Mouse (Mus musculus): ENCODE measurements at regions not wholly inside any gene's neighbourhood (a gene's known extent, or its start where the extent isn't known, plus 50 kb on each side); places are given as distances from the start of the nearest gene placed in this dataset.
A peak's percentile ranks its signal among the peaks of the same experiment; 100 is the strongest.

DNA sequence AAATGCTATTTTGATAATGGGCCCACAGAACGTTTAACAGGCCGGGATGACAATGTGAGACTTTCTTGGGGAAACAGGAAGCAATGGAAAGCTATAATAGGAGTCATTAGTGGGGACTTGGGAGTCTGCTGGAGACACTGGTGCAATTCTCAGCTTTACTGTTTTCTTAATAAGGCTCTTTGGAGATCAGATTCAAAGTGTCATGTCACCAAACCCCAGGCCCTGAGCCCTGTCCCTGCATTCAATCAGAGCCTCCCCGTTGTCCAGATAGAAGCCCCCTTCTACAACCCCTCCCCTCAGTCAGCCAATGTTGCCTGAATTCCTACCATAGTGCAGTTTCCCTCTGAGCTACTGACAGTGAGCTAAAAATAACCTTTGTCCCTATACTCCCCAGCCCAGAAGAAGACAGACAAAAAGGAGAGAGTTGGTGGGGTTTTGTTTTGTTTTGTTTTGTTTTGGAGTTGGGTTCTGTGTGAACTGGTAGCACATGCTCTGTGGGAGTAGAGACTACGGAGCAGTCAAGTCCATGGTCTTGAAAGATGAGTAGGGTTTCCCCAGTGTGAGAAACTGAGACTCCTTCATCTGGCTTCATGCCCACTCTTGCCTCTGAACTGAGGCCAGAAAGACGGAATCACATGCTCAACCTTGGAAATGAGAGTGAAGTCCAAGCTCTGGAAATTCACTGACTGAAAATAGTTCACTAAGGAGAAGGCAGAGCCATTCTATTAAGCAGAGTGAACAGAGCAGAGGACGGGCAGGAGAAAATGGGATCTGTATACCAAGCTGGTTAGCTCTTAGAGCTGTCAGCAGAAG lies 267.3 kb downstream of the Gm826 start:
- Histone ChIP-seq H3K4me1 (ENCODE audit: control insufficient read depth, insufficient read depth, low read length) (peaks cover 8% of the 10 kb centered on the region; the same call in 1 of the 2 replicates), H3K9me3 (ENCODE audit: control insufficient read depth, low read length) (no peaks in the 10 kb centered on the region), H3K27me3 (replicated peaks; ENCODE audit: control insufficient read depth, insufficient read depth, low read length) (no peaks in the 10 kb centered on the region), H3K27ac (replicated peaks; ENCODE audit: low read depth, low read length) (no peak overlapping the region), H3K4me2 (ENCODE audit: low read depth, low read length) (no peak overlapping the region), H3K9ac (ENCODE audit: low read depth, low read length) (no peak overlapping the region), H3K36me3 (ENCODE audit: control insufficient read depth, insufficient read depth, low read length) (no peaks in the 10 kb centered on the region), H3K4me3 (ENCODE audit: low read depth, low read length) (no peak overlapping the region)
- peak; percentile 57 for ATAC-seq (ENCODE audit: low read depth)
- peak; percentile 80 for DNase-seq (ENCODE audit: low spot score)
- WGBS: 28% methylated on average over 6 of the region's 6 CpGs

DNA sequence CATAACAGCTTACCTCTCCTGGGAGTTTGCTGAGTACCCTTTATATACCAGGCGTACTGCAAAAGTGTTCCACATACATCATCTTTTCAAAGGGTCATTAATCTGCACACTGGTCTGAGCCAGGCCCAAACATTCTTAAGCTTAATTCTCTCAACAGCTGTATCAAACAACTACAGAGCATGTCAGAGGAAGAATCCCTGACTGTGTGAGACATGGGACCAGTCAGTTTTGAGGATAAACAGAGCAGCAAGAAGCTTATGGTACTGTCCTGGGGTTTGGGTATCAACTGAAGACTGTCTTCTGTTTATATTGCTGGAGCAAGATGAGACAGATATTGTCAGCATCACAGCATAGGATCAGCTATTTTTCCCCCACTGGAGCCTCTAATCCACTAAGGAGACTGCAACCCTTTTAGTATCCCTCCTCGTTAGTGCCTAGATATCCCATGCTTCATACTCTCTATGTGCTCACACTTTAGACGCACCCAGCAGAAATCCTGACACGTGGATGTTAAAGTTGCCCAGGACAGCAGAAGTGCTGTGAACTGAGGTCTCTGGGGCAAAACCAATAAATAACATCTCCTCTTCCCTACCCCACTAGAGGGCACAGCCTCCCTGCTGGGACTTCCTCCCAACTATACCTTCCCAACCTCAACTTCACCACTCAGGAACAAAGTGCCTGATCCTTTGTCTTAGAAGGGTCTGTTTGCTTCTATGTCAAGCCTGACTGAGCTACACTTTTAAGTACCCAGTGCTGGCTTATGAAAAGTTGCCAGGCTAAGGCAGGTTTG lies 271.6 kb downstream of the Gm826 start:
- Histone ChIP-seq H3K4me3 (ENCODE audit: low read depth, low read length) (no peak overlapping the region), H3K9me3 (ENCODE audit: control insufficient read depth, low read length) (no peaks in the 10 kb centered on the region), H3K9ac (ENCODE audit: low read depth, low read length) (no peak overlapping the region), H3K27me3 (replicated peaks; ENCODE audit: control insufficient read depth, insufficient read depth, low read length) (0 out of 2 replicates have a peak, but pooled peaks cover 5% of the 10 kb centered on the region), H3K4me2 (ENCODE audit: low read depth, low read length) (no peak overlapping the region), H3K36me3 (ENCODE audit: control insufficient read depth, insufficient read depth, low read length) (no peaks in the 10 kb centered on the region), H3K4me1 (ENCODE audit: control insufficient read depth, insufficient read depth, low read length) (peaks cover 8% of the 10 kb centered on the region; the same call in 1 of the 2 replicates), H3K27ac (replicated peaks; ENCODE audit: low read depth, low read length) (no peak overlapping the region)
- no peak for DNase-seq (ENCODE audit: low spot score)
- WGBS: 56% methylated on average over 4 of the region's 4 CpGs
- peak; percentile 37 for ATAC-seq (ENCODE audit: low read depth)

DNA sequence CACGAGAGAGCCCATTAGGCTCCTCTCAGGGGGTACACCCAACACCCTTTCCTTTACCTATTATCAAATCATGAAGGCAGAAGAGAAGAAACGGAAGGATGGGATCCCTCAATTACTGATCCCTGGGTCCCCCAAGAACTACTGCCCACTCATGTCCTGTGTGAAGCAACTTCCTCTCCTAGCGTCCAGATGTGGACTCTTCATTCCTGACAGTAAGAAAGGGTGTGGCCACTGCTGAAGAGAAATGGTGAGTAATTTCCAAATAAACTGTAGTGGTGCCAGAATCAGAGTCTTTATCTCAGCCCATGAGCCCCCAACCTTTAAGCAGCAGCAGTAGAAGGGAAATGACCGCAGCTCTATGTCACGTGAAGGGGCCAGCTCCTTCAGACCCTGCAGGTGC lies 273.9 kb downstream of the Gm826 start:
- no peaks in the 10 kb centered on the region for H3K9me3 ChIP-seq (ENCODE audit: control insufficient read depth, low read length)
- H3K4me3 ChIP-seq (ENCODE audit: low read depth, low read length): no peak overlapping the region
- no peak for DNase-seq (ENCODE audit: low spot score)
- H3K4me2 ChIP-seq (ENCODE audit: low read depth, low read length): no peak overlapping the region
- 82% methylated on average over 5 of the region's 5 CpGs for WGBS
- ATAC-seq (ENCODE audit: low read depth): no peak
- no peak overlapping the region for H3K27ac ChIP-seq (replicated peaks; ENCODE audit: low read depth, low read length)
- H3K9ac ChIP-seq (ENCODE audit: low read depth, low read length): no peak overlapping the region
- 0 out of 2 replicates have a peak, but pooled peaks cover 5% of the 10 kb centered on the region for H3K27me3 ChIP-seq (replicated peaks; ENCODE audit: control insufficient read depth, insufficient read depth, low read length)
- H3K4me1 ChIP-seq (ENCODE audit: control insufficient read depth, insufficient read depth, low read length): no peaks in the 10 kb centered on the region
- H3K36me3 ChIP-seq (ENCODE audit: control insufficient read depth, insufficient read depth, low read length): no peaks in the 10 kb centered on the region

DNA sequence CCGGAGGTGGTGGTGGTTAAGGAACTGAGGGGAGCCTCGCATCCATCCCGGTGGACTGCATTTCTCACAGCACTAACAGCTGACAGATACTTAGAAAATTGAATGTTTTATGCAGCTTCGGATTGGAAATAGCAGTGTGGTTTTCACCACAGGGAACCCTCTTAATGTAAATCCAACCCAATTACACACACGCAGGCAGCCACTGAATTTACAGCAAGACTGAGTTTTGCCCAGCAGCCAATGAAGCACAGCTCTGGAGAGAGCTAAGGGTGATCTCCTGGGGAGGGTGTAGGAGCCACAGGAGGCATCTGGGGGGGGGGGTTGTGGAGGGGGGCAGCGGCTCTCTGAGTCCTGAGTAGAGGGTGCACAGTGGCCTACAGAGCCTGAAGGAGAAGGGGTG lies 276.8 kb downstream of the Gm826 start:
- no peak overlapping the region for H3K4me3 ChIP-seq (ENCODE audit: low read depth, low read length)
- no peaks in the 10 kb centered on the region for H3K4me1 ChIP-seq (ENCODE audit: control insufficient read depth, insufficient read depth, low read length)
- H3K27me3 ChIP-seq (replicated peaks; ENCODE audit: control insufficient read depth, insufficient read depth, low read length): 0 out of 2 replicates have a peak, but pooled peaks cover 5% of the 10 kb centered on the region
- H3K9ac ChIP-seq (ENCODE audit: low read depth, low read length): no peak overlapping the region
- ATAC-seq (ENCODE audit: low read depth): no peak
- H3K27ac ChIP-seq (replicated peaks; ENCODE audit: low read depth, low read length): no peak overlapping the region
- 51% methylated on average over 6 of the region's 6 CpGs for WGBS
- no peak overlapping the region for H3K4me2 ChIP-seq (ENCODE audit: low read depth, low read length)
- no peaks in the 10 kb centered on the region for H3K36me3 ChIP-seq (ENCODE audit: control insufficient read depth, insufficient read depth, low read length)
- peak; percentile 35 for DNase-seq (ENCODE audit: low spot score)
- no peaks in the 10 kb centered on the region for H3K9me3 ChIP-seq (ENCODE audit: control insufficient read depth, low read length)

DNA sequence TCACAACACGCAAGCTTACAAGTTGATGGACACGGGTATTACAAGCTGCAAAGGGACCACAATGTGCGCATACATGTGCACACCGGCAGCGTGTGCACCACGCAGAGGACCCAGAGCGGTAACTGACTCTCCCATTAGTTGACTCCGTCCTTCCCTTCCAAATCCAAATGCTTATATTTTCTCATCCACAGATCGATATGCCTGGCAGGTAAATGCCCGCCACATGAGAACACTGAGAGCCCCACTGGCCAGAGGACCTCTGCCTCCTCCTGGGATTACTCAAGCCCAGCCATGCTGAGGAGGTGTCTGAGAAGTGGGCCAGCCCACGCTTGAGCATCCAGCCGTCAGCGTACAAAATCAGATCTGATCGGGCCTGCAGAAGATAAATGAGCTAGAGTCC lies 279.6 kb downstream of the Gm826 start:
- DNase-seq (ENCODE audit: low spot score) (no peak), ATAC-seq (ENCODE audit: low read depth) (no peak)
- Histone ChIP-seq H3K36me3 (ENCODE audit: control insufficient read depth, insufficient read depth, low read length) (no peaks in the 10 kb centered on the region), H3K27ac (replicated peaks; ENCODE audit: low read depth, low read length) (no peak overlapping the region), H3K4me3 (ENCODE audit: low read depth, low read length) (no peak overlapping the region), H3K4me2 (ENCODE audit: low read depth, low read length) (no peak overlapping the region), H3K9me3 (ENCODE audit: control insufficient read depth, low read length) (no peaks in the 10 kb centered on the region), H3K27me3 (replicated peaks; ENCODE audit: control insufficient read depth, insufficient read depth, low read length) (0 out of 2 replicates have a peak, but pooled peaks cover 5% of the 10 kb centered on the region), H3K9ac (ENCODE audit: low read depth, low read length) (no peak overlapping the region), H3K4me1 (ENCODE audit: control insufficient read depth, insufficient read depth, low read length) (no peaks in the 10 kb centered on the region)
- WGBS: 80% methylated on average over 14 of the region's 14 CpGs

DNA sequence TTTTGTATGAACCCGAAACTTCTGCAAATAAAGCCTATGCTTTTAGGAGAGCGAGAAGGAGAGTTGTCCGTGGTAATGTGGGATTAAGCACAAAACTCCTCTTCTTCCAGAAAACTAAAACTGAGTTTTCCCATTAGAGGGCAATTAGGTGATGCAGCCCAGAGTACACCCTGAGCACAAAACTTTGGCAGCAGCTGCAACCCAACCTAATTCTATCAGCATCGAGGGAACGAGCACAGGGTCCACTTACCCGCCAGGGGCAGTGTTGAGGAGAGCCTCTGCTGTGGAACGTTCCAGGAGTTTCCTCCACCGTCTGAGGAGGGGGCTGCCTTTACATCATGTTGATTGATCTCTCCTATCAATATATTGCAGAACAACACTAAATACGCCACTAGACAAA lies 285.7 kb downstream of the Gm826 start:
- no peak for ATAC-seq (ENCODE audit: low read depth)
- H3K27me3 ChIP-seq (replicated peaks; ENCODE audit: control insufficient read depth, insufficient read depth, low read length): no peaks in the 10 kb centered on the region
- no peaks in the 10 kb centered on the region for H3K36me3 ChIP-seq (ENCODE audit: control insufficient read depth, insufficient read depth, low read length)
- H3K4me3 ChIP-seq (ENCODE audit: low read depth, low read length): no peak overlapping the region
- no peak for DNase-seq (ENCODE audit: low spot score)
- no peak overlapping the region for H3K4me2 ChIP-seq (ENCODE audit: low read depth, low read length)
- H3K9ac ChIP-seq (ENCODE audit: low read depth, low read length): no peak overlapping the region
- H3K9me3 ChIP-seq (ENCODE audit: control insufficient read depth, low read length): no peaks in the 10 kb centered on the region
- H3K4me1 ChIP-seq (ENCODE audit: control insufficient read depth, insufficient read depth, low read length): no peaks in the 10 kb centered on the region
- WGBS: 80% methylated on average over 9 of the region's 9 CpGs
- H3K27ac ChIP-seq (replicated peaks; ENCODE audit: low read depth, low read length): no peak overlapping the region

DNA sequence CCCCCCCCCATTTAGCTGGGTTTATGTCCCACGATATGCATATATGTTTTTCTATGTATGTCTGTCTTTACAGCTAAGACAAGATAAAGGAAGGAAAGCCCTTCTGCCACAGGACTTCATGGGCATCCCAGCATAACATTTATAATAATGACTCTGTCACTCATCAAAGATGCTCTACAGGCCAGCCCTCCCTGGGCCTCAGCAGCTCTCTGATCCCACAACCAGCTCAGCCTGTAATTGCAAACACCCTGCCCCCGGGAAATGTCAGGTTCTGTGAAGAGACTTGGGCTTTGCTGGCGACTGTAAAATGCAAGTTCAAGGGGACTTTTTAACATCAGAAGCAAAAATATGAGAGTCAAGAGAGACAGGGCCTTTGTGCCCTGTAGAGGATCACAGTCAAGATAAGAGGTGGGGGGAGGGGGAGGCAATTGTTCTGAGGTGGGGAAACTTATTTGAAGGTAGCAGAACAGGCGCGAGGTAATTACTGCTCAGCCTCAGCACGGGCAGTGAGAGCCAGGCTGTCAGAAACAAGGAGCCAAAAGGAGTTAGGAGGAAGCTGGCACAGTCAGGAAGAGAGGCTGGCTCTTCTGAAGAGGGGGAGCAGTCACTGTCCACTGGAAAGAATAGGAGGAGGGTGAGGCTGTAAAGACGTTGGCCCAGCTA lies 286.9 kb downstream of the Gm826 start:
- Histone ChIP-seq H3K4me1 (ENCODE audit: control insufficient read depth, insufficient read depth, low read length) (no peaks in the 10 kb centered on the region), H3K4me3 (ENCODE audit: low read depth, low read length) (no peak overlapping the region), H3K9ac (ENCODE audit: low read depth, low read length) (no peak overlapping the region), H3K27me3 (replicated peaks; ENCODE audit: control insufficient read depth, insufficient read depth, low read length) (no peaks in the 10 kb centered on the region), H3K27ac (replicated peaks; ENCODE audit: low read depth, low read length) (no peak overlapping the region), H3K4me2 (ENCODE audit: low read depth, low read length) (no peak overlapping the region), H3K9me3 (ENCODE audit: control insufficient read depth, low read length) (no peaks in the 10 kb centered on the region), H3K36me3 (ENCODE audit: control insufficient read depth, insufficient read depth, low read length) (no peaks in the 10 kb centered on the region)
- DNase-seq (ENCODE audit: low spot score) (peak; percentile 34), ATAC-seq (ENCODE audit: low read depth) (no peak)
- WGBS: 25% methylated on average over 7 of the region's 7 CpGs

DNA sequence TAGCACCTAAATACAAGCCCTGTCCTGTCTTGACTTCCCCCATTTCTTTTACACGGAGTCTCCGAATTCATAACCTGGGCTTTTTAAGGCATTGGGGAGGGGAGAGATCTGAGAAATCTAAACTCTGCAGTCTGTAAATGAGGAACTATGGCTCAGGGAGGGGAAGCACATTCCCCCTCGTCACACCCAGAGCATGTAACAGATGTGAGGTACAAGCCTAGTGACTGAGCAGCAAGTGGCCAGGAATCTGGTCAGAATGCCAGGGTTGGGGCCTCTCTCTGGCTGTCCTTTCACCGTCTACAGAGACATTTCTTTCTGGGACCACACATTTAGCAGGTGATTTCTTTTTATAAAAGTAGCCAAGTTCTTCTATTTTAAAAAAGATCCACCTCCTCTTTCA lies 289.4 kb downstream of the Gm826 start:
- no peak overlapping the region for H3K4me2 ChIP-seq (ENCODE audit: low read depth, low read length)

More for the DNA sequence above, 289.4 kb downstream of the Gm826 start:
- H3K4me3 ChIP-seq (ENCODE audit: low read depth, low read length): no peak overlapping the region
- DNase-seq (ENCODE audit: low spot score) (no peak), ATAC-seq (ENCODE audit: low read depth) (no peak)
- no peaks in the 10 kb centered on the region for H3K4me1 ChIP-seq (ENCODE audit: control insufficient read depth, insufficient read depth, low read length)
- H3K9me3 ChIP-seq (ENCODE audit: control insufficient read depth, low read length): no peaks in the 10 kb centered on the region
- H3K36me3 ChIP-seq (ENCODE audit: control insufficient read depth, insufficient read depth, low read length): no peaks in the 10 kb centered on the region
- no peak overlapping the region for H3K27ac ChIP-seq (replicated peaks; ENCODE audit: low read depth, low read length)
- no peaks in the 10 kb centered on the region for H3K27me3 ChIP-seq (replicated peaks; ENCODE audit: control insufficient read depth, insufficient read depth, low read length)
- 66% methylated on average over 4 of the region's 4 CpGs for WGBS
- H3K9ac ChIP-seq (ENCODE audit: low read depth, low read length): no peak overlapping the region
